Mouse (Mus musculus) gastrocnemius, postnatal 36 days (tissue): ENCODE measurements at regions not wholly inside any gene's neighbourhood (a gene's known extent, or its start where the extent isn't known, plus 50 kb on each side); places are given as distances from the start of the nearest gene placed in this dataset.

Experiments used
- DNase-seq, 2 experiments: peaks; one replicate each; pipeline ENCODE4 v3.0.0; 2022
- intact Hi-C: fragments of 180-260 bp; cut with DNase I; formaldehyde crosslinking; loops from one replicate; pipeline ENCODE4 v1.15.1; 2025

- intact Hi-C loops, result no loop called here
- DNase-seq, result no peak
Observed at GRCm38 (mm10) chr5:43087907-43088387, 145.0 kb upstream of the Cpeb2 start.

DNA sequence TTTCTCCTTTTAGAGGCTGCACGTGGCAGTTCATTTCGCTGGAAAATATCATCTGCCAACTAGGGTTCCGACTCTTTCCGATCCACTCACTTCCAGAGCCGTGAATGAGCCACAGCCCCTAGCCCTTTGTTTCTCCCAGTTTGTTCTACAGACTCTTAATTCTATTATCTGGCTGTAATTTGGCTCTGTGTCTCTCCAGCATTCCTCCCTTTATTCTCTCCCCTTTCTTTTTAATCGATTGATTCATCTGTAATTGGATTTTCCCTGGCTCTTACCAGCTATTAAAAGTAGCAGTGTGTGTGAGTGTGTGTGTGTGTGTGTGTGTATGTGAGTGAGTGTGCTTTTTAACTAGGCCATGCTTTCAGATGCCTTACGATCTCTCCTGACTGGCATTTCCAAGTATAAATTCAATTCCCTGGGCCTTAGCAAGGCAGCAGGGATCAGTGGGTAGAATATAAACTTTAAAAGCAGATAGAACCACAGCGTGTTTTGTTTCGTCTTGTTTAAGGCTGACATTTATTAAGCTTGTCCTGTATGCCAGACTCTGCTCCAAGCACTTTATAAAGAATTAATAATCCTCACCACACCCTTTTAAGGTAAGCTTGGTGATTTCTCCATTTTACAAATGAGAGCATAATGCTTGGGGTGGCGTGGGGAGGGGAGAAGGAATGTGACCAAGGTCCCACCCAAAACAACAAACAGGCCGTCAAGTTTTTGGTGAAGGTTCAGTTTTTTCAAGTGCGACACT lies 144.1 kb upstream of the Cpeb2 start:
- intact Hi-C loops, result no loop called here
- no peak for DNase-seq

GRCm38 (mm10) chr5:43089475-43089874 lies 143.5 kb upstream of the Cpeb2 start:
- DNase-seq, result no peak
- intact Hi-C loops, result no loop called here

DNA sequence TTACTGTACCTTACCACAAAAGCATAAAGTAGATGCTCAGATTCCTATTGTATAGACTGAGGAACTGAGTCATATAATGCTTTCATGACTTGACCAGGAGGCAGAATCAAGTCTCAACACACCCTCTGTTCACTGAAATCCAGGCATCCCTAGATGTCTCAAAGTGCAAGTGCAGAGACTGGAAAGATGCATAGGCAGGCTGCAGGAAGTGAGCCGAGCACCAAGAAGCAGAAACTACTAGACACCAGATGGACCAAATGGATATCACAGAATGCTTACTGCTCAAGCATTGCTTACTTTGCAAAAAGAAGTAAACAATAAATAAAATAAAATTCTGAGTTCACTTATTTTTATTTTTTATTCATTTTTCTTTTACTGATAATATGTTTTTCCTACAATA lies 143.0 kb upstream of the Cpeb2 start:
- intact Hi-C loops, result no loop called here
- no peak for DNase-seq

GRCm38 (mm10) chr5:43093647-43094326 lies 139.2 kb upstream of the Cpeb2 start:
- no peak for DNase-seq
- intact Hi-C loops, result no loop called here

GRCm38 (mm10) chr5:43094329-43094898 lies 138.6 kb upstream of the Cpeb2 start:
- intact Hi-C loops, result no loop called here
- peak in 1 of 2 experiments; percentile 11 for DNase-seq

GRCm38 (mm10) chr5:43102000-43102459 lies 130.9 kb upstream of the Cpeb2 start:
- intact Hi-C loops, result no loop called here
- no peak for DNase-seq

GRCm38 (mm10) chr5:43102590-43102989 lies 130.4 kb upstream of the Cpeb2 start:
- no peak for DNase-seq
- intact Hi-C loops, result no loop called here

- DNase-seq, result no peak
- intact Hi-C loops, result no loop called here
Observed at GRCm38 (mm10) chr5:43103728-43104127, 129.2 kb upstream of the Cpeb2 start.

DNA sequence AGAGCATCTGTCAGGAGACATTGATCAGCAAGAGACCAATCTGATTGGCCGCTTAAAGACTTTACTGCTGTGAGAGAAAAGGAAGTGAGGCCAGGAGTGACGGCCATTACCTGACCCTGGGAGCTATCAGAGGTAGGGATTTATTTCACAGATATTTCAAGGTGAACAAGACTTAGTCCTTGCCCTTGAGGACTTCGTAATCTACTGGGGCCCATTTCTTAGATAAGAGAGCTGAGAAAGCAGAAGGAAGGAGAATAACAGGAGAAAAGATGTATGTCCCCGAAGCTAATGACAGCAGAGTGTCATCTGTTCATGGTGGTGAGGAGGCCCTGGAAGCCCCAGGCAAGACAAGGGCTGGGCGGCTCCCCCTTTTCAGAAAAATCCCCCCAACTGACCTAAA lies 127.4 kb upstream of the Cpeb2 start:
- intact Hi-C loops, result no loop called here
- no peak for DNase-seq

GRCm38 (mm10) chr5:43107436-43108259 lies 125.3 kb upstream of the Cpeb2 start:
- intact Hi-C loops, result no loop called here
- no peak for DNase-seq

GRCm38 (mm10) chr5:43108260-43108589 lies 124.7 kb upstream of the Cpeb2 start:
- intact Hi-C loops, result no loop called here
- DNase-seq, result no peak

- intact Hi-C loops, result no loop called here
- DNase-seq, result no peak
Observed at GRCm38 (mm10) chr5:43110122-43110521, 122.8 kb upstream of the Cpeb2 start.

DNA sequence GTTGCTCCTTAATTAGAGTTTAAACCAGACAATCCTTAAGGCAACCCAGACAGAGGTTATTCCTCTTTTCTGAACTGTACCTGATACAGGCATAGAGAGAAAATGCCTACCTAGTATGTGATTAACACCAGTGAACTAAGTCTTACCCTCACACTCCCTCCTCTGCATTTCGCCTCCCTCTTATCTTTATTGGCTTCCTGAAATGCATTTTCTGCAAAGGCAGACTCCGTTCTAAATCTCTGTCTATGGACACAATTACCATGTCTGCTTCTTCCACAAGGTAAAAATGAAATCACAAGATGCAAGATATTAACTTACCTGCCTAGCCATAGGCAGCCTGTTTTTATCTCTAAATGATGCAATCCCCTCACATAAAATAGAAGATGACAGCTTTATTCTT lies 121.2 kb upstream of the Cpeb2 start:
- DNase-seq, result no peak
- intact Hi-C loops, result no loop called here

DNA sequence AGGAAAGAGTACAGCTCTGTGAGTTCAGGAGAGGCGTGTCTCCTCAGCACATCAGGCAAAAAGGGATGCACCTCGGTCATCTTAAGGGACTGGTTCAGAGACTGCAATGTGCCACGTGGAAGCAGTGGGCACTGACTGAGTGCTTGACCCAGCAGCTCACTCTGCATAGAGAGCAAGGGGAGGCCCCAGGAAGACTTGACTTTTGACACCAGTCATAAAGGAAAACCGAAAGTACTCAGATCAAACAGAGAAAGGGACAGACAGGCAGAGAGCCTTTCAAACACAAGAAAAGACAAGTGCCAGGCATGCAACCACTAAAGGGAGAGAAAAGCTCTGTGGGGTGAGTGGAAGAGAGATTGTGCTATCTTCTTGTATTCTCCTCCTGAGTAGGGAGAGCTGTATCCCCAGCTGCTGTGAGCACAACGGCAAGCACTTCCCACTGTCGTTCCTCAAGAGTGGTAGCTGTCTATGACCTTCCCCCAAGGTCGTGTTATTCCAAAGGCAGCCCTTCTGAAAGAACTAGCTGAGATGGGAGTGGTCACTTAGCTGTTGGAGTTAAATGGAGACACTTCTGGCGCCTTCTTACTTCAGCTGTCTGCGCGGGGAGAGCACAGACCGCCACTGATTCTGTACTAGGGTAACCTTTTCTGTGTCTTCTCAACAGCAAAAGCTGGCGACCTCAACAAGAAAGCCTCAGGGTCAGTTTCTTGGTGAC lies 119.4 kb upstream of the Cpeb2 start:
- intact Hi-C loops, result no loop called here
- no peak for DNase-seq

- intact Hi-C loops, result no loop called here
- DNase-seq, result no peak
Observed at GRCm38 (mm10) chr5:43115507-43115906, 117.5 kb upstream of the Cpeb2 start.

DNA sequence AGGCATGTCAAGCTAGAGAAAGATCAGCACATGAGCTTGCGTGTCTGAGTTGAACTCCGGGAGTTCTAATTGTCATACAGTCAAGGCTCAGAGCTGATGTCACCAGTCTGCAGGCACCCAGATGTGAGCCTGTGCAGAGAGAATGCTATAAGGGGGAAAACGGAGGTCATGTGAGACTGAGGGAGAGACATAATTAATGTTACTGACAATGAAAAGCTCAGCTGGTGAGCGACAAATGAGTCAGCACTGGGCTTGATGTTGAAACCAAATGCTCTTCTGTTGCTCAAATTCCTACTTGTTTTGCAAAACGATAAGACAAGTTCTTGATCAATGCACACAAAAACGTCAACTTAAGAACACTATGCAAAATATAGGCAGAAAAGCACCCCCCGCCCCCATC lies 116.1 kb upstream of the Cpeb2 start:
- DNase-seq, result no peak
- intact Hi-C loops, result no loop called here

GRCm38 (mm10) chr5:43121065-43121464 lies 111.9 kb upstream of the Cpeb2 start:
- DNase-seq, result no peak

DNA sequence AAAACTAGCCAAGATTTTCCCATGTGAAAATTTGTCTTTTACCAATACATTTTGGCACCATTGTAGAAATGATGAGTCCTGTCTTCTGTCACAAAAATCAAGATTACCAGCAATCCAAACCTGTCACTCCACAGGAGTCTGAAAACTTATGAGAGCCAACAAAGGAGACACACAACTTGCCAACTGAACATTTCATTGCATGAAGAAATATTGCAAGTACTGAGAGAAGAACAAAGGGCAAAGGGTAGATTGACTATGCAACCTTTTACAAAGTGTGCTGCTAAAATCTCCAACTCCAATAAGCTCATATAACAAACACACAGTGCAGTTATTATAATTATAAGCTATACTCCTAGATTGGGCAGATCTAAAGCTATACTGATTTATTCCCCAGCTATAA lies 108.7 kb upstream of the Cpeb2 start:
- intact Hi-C loops, result no loop called here

More at GRCm38 (mm10) chr5:43121065-43121464, 111.9 kb upstream of the Cpeb2 start:
- intact Hi-C loops, result no loop called here

More for the DNA sequence above, 108.7 kb upstream of the Cpeb2 start:
- DNase-seq, result no peak
